Mouse (Mus musculus) ovary, postnatal 10 days (tissue): ENCODE data around the gene Selenbp1.
"Not testable (repeated sequence)": the region's sequence is repeated elsewhere in the genome, so short reads cannot be mapped to it uniquely, and the experiment has no call there.

ENCODE experiments used
- DNase-seq: peaks from one replicate; pipeline ENCODE4 v3.0.0; 2022; ENCODE audit warnings: low spot score

Gene Selenbp1

GRCm38 (mm10) chr3:94933604-94934003 is 748 bp downstream of the Selenbp1 start:
- not testable (repeated sequence) for DNase-seq

DNA sequence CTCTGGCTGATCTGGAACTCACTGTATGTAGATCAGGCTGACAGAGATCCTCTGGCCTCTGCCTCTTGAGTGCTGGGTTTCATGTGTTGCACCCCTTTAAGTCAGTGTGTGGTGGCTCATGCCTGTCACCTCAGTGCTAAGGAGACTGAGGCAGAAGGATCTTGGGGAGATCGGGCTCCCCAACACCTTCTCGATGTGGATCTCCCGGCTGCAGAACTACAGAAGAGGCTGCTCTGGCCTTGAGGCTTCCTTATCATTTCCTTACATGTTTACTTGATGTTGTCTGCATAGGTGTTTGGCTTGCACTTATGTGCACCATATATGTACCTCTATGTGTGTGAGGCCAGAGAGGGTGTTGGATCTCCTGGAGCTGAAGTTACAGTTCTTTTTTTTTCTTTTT is 1.7 kb downstream of the Selenbp1 start:
- DNase-seq = not testable (repeated sequence)

- DNase-seq = not testable (repeated sequence)
Measured at GRCm38 (mm10) chr3:94935332-94935731, 2.5 kb downstream of the Selenbp1 start.

DNA sequence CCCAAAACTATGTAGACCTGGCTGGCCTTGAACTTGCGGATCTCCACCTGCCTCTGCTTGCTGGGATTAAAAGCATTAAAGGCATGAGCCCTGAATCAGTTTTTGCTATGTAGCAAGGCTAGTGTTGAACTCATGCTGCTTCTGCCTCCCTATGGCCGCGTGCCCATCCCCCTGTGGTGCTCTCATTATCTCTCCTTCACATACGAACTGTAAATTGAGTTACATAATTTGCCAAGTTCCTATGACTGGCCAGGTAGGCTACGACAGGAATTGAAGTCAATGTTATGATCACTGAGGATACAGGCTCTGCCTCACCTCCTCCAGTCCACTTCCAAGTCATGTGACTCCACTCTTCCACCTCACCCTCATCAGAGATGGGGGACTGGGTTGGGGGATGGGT is 3.3 kb downstream of the Selenbp1 start:
- DNase-seq = not testable (repeated sequence)

DNA sequence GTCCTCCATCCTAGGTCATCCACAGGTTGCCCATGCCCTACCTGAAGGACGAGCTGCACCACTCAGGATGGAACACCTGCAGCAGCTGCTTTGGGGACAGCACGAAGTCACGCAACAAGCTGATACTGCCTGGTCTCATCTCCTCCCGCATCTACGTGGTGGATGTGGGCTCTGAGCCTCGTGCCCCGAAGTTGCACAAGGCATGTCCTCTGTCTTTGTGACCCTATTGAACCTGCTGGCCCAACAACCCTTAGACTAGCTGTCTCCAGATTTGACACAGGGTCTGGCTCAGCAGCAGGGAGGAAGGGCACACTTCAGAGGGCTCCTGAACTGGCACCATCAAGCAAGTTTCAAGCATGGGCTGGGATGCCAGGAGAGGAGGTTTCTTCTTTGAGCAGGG is 4.3 kb downstream of the Selenbp1 start:
- not testable (repeated sequence) for DNase-seq

DNA sequence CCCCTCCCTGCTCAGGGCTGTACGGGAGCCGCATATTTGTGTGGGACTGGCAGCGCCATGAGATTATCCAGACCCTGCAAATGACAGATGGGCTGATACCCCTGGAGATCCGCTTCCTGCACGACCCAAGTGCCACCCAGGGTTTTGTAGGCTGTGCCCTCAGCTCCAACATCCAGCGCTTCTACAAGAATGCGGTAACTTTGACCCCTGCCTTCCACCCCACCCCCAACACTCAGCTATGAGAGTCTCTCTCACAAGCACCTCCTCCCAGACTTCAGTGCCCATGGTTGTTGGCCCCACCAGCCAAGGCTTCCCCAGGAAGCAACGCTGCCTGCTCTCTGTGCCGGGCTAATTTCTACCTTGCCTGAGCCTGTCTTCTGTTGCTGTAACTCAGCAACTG is 7.2 kb downstream of the Selenbp1 start:
- not testable (repeated sequence) for DNase-seq

- DNase-seq = not testable (repeated sequence)
Measured at GRCm38 (mm10) chr3:94942211-94942967, 9.5 kb downstream of the Selenbp1 start.

GRCm38 (mm10) chr3:94943706-94944105 is 10.8 kb downstream of the Selenbp1 start:
- not testable (repeated sequence) for DNase-seq

- no peak for DNase-seq
Measured at GRCm38 (mm10) chr3:94948066-94948614, 15.3 kb downstream of the Selenbp1 start.

DNA sequence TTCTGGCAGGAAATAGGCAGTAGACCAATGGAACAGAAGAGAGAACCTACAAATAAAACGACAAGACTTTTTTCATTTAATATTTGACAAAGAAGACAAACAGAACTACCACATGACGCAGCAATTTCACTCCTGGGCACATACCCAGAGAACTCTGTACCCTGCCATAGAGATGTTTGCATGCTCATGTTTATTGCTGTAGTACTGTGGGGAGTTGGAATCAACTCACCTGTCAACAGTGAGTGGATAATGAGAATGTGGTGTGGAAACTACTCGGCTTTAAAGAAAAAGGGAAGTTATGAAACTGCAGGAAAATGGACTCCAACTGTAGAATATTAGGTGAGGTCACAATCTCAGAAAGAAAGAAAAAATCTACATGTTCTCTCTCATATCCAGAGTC is 16.8 kb downstream of the Selenbp1 start:
- no peak for DNase-seq

- DNase-seq = no peak
Measured at GRCm38 (mm10) chr3:94952806-94953205, 19.9 kb downstream of the Selenbp1 start.

- no peak for DNase-seq
Measured at GRCm38 (mm10) chr3:94953384-94953763, 20.5 kb downstream of the Selenbp1 start.

DNA sequence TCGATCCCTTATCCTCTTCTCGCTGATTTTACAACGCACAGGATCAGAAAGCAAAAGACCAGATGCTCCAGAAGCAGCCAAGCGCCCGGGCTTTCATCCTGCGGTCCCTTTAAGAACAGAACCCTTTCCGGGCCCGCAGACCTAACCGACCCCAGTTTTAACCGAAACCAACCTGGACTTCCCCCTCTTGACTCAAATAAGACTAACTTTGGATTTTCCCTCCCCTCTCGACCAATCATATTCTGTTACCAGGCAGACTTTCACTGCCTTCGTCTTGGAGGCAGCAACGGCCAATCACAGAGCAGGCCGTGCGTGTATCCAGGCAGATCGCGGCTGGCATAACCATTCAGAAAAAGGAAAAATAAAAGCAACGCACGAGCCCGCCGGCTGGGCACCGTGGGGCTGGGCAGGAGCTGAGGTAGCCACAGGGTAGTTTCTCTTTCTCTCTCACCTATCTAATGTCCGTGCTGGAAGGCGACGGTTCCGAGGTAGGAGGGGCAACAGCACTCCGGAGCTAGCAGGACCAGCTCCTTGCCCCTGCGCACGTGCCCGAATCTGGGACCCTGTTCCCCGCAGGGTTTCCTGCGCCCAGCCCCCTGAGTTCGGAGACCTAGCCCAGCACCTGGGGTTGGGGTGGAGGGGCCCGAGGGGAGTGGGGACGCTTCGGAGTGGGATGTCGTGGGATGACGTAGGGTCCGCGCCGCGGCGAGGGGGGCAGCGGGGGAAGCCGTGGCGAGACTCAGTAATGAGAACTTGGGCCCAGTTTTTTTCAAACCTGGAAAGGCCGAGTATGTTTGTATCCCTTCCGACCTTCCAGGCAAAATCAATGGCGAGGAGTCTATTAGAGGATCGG is 21.1 kb downstream of the Selenbp1 start, which contains the start of gene Rfx5:
Gene Rfx5 (plus strand): TSS at position 312 of the 853 bp plus-strand sequence.
- DNase-seq = peak; percentile 77

DNA sequence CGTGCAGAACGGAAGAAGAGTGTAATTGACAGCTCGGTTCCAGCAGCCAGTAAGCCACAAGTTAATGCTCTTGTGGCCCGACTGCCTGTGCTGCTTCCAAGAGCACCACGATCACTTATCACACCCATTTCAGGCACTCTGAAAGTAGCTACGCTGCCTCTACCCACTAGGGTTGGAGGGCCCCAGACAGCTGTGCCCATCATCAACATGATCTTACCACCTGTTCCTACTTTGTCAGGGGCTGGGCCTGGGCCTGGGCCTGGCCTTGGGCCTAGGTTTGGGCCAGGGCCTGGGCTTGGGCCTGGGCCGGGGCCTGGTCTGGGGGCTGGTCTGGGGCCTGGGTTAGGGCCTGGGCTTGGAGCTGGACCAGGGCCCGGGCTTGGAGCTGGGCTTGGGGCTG is 25.4 kb downstream of the Selenbp1 start:
- DNase-seq = no peak

DNA sequence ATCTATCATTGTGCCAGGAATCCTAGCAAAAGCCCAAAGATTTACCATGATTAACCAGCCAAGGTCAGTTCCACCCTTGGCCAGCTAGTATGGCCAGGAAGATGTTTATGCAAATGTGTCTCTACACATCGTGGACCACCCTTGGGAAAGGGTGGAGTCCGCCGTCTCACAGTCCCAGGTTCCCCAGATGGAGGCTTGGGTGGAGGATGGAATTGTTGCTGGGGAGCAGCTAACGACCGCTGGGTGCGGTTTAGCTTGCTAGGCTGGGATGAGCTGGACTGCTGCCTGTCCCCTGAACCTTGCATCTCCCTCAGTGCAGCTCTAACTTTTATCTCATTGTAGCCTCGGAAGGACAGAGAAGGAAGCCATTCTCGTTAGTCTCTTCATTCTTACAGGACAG is 27.0 kb downstream of the Selenbp1 start:
- DNase-seq = no peak

GRCm38 (mm10) chr3:94960322-94960721 is 27.5 kb downstream of the Selenbp1 start:
- DNase-seq = no peak

DNA sequence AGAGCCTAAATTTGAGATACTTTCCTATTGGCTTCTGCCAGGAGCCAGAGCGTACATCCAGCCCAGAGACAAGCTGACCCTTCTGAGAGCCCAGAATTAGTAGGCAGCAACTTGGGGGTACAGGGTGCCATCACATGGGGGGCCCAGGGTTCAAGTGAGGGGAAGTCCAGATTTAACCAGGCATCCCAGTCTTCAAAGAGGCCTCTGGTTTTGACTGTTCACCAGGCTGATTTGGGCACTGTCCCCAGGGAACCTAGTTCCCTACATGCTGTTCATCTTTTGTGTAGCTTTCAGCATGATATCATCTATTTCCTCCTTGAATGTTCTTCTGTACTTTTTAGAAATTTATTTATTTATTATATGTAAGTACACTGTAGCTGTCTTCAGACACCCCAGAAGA is 32.1 kb downstream of the Selenbp1 start:
- no peak for DNase-seq

DNA sequence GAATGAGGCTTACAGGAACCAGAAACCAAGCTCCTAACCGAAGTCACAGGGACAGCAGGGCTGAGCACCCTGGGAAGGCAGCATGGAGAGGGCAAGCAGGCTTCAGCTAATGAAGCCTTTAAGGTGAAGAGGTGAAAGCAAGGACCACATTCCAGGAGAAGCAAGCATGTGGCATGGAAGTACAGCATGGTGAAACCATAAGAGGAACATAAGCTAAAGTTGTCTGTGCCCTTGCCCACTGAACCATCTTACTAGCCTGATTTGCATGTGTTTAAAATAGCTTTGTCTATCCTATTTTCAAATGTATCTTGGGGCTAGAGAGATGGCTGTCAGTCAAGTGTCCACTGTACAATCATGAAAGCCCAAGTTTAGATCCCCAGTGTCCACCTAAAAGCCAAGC is 33.0 kb downstream of the Selenbp1 start:
- DNase-seq = no peak

DNA sequence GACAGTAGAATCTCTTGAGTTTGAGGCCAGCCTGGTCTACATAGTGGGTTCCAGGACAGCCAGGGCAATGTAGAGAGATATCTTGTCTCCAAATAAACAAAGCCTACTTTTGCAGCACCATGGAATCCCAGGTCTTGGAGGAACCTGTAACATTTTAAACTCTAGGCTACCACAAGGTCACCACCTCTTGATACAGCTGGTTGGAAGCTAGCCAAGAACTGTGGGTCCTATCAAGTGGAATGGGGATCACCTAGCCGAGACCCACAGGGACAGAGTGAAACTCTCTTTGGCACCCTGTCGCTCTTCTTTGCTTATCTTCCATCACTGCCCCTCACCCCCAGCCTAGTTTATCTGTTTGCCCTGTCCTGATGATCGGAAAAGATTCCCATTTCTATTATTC is 39.7 kb downstream of the Selenbp1 start:
- DNase-seq = no peak

GRCm38 (mm10) chr3:94973620-94974019 is 40.8 kb downstream of the Selenbp1 start:
- DNase-seq = no peak

- no peak for DNase-seq
Measured at GRCm38 (mm10) chr3:94974026-94974527, 41.2 kb downstream of the Selenbp1 start.
